Mouse (Mus musculus) cortical plate, adult 2 months (tissue): Measurements from ENCODE around the gene Gm14137.

Experiments
- CTCF ChIP-seq: fragments of 200-500 bp; IDR thresholded peaks from 2 replicates; pipeline ENCODE4 v1.5.1; 2011; ENCODE audit warnings: mild to moderate bottlenecking, control low read depth, low read length; ENCODE audit not compliant: insufficient read depth; ENCODE audit errors: extremely low read depth
- POLR2A ChIP-seq: fragments of 200-500 bp; IDR thresholded peaks from 2 replicates; pipeline ENCODE4 v1.6.1; 2011; ENCODE audit warnings: mild to moderate bottlenecking, low read length, control low read depth; ENCODE audit not compliant: insufficient read depth; ENCODE audit errors: extremely low read depth

DNA sequence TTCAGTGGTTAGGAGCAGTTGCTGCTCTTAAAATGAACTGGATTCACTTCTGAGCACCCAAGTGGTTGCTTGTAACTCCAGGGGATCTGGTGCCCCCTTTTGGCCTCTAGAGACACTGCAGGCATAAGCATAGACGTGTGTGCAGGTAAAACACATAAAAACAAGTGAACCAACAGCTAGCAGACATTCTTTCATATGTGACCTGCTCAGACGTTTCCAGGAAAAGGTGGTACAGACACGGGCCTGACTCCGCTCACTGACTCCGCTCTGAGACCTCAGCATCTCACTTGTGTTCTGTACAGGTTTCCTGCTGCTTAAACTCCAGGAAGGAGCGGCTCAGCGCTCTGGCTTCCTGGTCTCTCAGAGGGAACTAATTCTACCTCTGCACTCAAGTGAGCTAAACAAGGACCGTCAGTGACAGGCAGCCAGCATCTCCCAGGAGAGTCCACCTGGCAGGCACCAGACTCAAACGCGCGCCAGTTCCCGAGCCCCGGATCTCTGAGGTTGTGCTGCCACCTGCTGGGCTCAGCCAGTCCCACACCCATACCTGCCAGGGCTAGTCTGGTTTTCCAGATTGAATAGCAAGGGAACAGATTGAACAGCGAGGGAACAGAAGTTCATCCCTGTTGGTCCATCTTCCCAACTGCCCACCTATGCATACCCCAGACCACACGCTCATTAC lies 14.9 kb downstream of the Gm14137 start:
- TF ChIP-seq POLR2A (no peak), CTCF (peak; percentile 79)
